Mouse (Mus musculus) T-helper 1 cell (primary cell): ENCODE results near the gene Hps6.
"Not testable (repeated sequence)": the region's sequence is repeated elsewhere in the genome, so short reads cannot be mapped to it uniquely, and the experiment has no call there.

Experiments
- in situ Hi-C: fragments of 300-600 bp; cut with MboI, MseI; formaldehyde crosslinking; loops from one replicate; pipeline ENCODE4 v1.15.1; 2025; ENCODE audit warnings: high pct_unique_total_duplicates

Hps6 gene

DNA sequence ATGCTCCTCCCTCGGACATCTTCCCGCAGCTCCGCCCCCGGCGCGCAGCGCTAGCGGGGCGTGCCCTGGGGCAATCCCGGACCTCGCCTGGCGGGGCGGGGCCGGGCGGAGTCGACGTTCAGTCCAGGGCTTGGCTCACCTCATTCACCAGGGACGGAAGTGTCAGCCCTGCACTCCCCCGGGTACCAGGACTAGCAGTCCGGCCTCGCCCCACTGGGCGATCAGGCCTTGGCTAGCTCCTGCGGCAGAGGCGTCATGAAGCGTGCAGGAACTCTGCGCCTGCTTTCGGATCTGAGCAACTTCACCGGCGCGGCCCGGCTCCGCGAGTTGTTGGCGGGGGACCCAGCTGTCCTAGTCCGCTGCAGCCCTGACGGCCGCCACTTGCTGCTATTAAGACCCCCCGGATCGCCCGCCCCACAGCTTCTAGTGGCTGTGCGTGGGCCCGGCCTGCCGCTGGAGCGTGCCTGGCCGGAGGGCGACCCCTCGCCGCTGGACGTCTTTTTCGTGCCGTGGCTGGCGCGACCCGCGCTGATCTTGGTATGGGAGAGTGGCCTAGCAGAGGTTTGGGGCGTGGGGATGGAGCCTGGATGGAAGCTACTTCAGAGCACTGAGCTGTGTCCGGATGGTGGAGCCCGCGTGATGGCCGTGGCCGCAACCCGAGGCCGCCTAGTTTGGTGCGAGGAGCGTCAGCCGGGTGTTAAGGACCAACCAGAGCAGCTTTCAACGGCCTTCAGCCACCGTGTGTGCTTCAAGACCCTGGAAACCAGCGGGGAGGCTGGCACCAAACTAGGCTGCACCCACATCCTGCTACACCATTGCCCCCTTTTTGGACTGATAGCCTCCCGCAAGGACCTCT lies at the start of gene Hps6:
TSS of gene Hps6 (plus strand) at position 138 of the 856 bp plus-strand sequence.
- in situ Hi-C loops, result loop anchor here (10.0 kb wide), 1 partner anchor 209 kb away; no protein-coding TSS in a partner anchor

DNA sequence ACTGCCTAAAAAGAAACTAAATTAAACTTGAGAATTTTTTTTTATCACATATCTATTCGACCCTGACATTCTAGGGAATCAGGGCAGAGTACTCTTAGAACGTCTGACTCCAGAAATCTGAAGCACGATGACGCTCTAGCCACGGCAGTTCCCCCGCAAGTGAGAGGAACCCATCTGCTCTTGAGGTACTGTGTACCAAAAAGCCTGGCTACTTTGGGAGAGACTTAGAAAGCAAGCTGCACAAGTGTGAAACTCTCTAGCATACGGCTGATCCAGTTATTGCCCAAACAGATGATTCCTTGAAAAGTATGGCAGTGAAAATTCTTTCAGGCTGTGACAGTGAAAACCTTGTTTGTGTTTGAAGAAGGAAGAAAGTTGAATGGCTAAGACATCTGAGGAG lies 46.6 kb upstream of the Hps6 start:
- in situ Hi-C loops, result no loop called here

DNA sequence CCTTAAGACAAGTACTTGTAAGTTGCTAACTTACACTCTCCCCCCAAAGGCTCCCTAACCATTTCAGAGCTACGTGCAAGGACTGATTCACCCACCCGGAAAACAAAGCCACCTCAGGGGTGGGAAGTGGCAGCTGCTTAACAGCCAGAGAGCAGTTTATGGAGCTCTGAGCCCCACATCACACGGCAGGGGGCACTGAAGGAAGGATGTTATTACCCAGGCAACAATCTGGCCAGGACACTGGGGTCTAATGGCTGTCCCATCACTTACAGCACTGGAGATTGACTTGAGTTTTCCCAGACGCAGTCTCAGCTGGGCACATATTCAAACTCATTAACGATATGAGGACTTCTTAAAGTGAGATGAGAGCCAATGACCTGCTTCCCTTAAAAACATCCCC lies 42.5 kb upstream of the Hps6 start:
- in situ Hi-C loops, result no loop called here

DNA sequence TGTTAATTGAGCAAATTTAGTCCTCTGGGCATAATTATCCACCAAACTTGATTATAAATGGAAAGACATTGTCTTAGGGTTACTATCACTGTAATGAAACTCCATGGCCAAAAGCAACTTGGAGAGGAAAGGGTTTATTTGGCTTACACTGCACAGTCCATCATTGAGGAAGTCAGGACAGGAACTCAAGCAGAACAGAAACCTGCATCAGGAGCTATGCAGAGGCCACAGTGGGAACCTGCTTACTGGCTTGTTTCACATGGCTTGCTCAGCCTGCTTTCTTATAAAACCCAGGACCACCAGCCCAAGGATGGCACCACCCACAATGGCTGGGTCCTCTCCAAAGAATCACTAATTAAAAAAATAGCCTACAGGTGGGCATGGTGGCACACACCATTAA lies 18.9 kb upstream of the Hps6 start:
- in situ Hi-C loops, result no loop called here

GRCm38 (mm10) chr19:45988238-45988637 lies 15.1 kb upstream of the Hps6 start:
- in situ Hi-C loops, result no loop called here

- in situ Hi-C loops, result no loop called here
Measured at GRCm38 (mm10) chr19:45991171-45991570, 12.1 kb upstream of the Hps6 start.

DNA sequence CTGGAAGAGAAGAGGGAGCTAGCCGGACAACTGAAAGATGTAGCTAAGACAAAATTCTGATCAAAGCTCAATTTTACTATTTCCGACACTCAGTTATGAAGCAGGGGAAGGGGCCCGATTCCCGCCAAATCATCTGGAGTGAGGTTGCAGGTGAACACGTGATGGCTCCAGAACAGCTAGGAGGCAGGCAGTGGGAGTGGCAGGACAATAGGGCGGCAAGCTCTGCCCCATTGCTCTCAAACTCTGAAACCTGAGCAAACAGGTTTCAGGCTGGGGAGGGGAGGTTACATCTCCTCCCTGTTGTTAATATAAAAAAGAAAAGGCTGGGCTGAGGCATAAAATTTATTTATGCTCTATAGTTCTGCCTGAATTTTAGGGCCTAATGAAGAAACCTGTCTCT lies 9.9 kb upstream of the Hps6 start:
- in situ Hi-C loops, result not testable (repeated sequence)

DNA sequence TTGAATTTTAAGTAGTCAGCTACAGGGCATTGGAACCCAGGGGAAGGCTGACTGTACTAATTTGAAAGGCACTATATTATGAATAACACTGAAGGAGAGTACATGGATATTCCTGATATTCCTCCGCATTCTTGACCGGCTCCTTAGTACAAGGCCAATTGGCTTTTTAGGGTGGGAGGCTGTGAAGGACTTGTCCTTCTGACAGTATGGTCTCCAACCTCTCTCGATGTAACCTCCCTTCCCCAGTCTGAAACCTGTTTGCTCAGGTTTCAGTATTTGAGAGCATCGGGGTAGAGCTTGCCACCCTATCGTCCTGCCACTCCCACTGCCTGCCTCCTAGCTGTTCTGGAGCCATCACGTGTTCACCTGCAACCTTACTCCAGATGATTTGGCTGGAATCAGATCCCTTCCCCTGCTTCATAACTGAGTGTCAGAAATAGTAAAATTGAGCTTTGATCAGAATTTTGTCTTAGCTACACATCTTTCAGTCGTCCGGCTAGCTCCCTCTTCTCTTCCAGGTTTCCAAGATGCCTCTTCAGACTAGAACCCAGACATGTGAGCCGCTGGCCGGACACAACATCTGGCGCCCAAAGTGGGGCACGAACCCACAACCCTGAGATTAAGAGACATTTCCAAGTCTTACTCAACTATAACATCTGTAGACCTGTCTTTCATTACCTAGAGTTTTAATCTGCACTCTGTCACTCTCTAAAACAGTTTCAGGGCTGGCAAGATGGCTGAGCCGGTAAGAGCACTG lies 9.1 kb upstream of the Hps6 start:
- in situ Hi-C loops, result no loop called here

- in situ Hi-C loops, result no loop called here
Measured at GRCm38 (mm10) chr19:45997365-45997764, 5.9 kb upstream of the Hps6 start.

DNA sequence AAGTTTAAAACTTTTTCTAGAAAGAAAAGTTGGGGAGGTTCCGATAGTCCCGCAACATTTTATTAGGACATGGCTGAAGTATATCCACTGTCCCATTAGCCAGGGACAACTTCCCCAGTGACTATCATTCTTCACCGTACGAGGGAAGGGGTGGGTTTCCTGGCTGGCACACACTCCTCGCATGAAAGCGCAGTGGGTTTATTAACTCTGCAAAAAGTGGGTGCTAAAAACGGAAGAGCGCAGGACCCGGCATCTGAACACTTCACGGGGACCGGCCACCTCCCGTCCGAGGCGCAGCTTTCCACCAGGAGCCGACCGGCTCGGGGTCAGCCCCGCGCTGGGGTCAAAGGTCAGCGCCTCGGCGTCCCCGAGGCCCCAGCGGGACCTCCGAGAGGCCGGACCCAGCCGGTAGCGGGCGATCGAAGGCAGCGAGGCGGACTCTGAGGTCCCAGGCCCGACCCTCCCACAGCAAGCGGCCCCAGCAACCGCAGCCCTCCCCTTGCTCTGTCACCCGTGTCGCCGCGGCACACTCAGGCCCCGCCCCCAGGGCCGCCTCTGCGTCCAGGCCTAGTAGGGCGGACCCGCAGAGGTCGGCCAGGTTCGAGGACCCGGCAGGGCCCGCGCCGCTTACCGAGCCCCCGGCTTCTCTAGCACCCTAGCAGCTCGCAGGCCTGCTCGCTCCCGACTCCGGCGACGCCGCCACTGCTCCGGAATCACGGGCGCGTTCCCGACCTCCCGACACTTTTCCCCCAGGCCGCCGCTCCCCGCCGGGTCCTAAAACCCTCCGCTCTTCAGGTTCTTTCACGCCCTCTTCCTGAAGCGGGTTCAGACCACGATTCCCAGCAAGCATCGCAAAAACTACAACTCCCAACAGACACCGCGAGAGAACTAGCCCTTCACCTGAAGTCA lies 5.3 kb upstream of the Hps6 start, which contains the start of gene Armh3:
TSS of gene Armh3 (minus strand) at position 704 of the 909 bp plus-strand sequence.
- in situ Hi-C loops, result no loop called here

DNA sequence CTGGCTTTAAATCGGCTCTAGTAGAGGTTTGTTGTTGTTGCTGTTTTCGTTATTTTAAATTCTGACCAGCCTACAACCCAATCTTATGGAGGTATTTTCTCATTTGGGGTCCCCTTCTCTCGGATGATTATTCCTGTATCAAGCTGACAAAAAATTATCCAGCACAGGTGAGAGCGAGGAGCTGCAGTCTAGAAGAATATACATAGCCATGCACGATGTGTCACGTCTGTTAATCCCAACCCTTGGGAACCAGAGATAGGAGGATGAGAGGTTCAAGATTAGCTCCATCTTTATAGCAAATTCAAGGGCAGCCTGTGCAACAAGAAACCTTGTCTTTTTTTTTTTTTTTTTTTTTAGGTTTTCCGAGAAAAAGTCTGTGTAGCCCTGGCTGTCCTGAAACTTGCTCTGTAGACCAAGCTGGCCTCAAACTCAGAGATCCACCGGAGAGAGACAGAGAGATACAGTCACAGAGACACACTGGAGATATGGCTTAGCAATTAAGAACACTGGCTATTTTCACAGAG lies 4.6 kb upstream of the Hps6 start:
- in situ Hi-C loops, result no loop called here

DNA sequence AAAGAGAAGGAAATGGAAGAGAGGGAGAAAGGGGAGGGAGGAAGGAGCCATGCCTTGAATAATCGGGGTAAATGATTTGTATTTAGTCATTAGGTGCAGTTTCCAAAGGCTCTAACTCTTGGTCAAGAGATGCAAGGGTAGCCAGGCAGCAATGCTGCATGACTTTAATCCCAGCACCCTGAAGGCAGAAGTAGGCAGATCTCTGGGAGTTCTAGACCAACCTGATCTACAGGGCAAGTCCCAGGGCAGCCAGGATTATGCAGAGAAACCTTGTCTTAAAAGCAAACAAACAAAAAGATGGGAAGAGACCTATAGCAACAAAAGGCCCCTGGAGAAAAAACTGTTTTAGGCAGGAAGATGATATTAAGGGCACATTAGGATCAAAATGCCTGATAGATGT lies 3.9 kb upstream of the Hps6 start:
- in situ Hi-C loops, result no loop called here

GRCm38 (mm10) chr19:46002279-46002678 lies 1.0 kb upstream of the Hps6 start:
- in situ Hi-C loops, result loop anchor here (10.0 kb wide), 1 partner anchor 207 kb away; no protein-coding TSS in a partner anchor

- in situ Hi-C loops, result loop anchor here (10.0 kb wide), 1 partner anchor 210 kb away; no protein-coding TSS in a partner anchor
Measured at GRCm38 (mm10) chr19:46004814-46005466, 1.6 kb downstream of the Hps6 start.

- in situ Hi-C loops, result loop anchor here (10.0 kb wide), 1 partner anchor 211 kb away; no protein-coding TSS in a partner anchor
Measured at GRCm38 (mm10) chr19:46005680-46006079, 2.4 kb downstream of the Hps6 start.

GRCm38 (mm10) chr19:46014572-46015178 lies 11.4 kb downstream of the Hps6 start:
- in situ Hi-C loops, result loop anchor here (5.0 kb wide), 1 partner anchor 87 kb away; no protein-coding TSS in a partner anchor

GRCm38 (mm10) chr19:46016023-46016422 lies 12.7 kb downstream of the Hps6 start:
- in situ Hi-C loops, result loop anchor here (5.0 kb wide), 1 partner anchor 89 kb away; no protein-coding TSS in a partner anchor

DNA sequence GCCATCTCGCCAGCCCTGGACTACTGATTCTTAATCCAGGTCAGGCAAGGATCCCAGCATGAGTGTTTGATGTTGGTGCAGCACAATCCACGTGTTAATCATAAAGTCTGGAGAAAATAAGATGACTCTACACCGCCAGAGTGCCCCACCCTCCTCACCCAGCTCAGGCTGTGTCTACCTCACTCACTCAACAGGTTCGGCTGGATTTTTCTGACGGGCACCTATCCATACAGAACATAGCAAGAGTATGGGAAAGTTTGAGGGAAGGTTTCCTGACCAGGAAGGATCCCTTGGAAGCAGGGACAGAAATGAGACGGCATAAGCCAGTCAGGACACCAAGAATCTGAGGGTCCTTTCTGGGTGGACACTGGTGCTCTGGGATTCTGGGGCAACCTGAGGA lies 21.7 kb downstream of the Hps6 start:
- in situ Hi-C loops, result loop anchor here (5.0 kb wide), 1 partner anchor 78 kb away; no protein-coding TSS in a partner anchor

DNA sequence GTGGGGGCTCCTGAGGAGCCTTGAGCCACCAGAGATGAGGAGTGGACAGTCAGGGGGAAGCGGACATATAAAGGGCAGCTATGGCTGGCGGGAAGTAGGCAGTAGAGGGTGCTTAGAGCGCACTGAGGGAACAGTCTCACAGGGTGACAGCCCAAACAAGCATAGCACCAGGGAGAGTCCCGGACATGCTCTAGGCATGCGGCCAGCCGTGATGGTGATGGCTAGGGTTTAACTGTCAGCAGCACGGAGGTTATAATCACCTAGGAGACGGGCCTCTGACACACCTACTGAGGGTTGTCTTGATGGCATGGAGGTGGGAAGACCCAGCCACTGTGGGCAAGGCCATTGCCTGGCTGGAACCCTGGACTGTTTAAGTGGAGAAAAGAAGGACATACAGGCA lies 23.3 kb downstream of the Hps6 start:
- in situ Hi-C loops, result loop anchor here (5.0 kb wide), 1 partner anchor 79 kb away; no protein-coding TSS in a partner anchor
